Mouse (Mus musculus) hindbrain, embryonic 10.5 days (tissue): ENCODE data around the gene Tsr1. TPM values are rescaled to one million over a fixed set of nuclear protein-coding genes. Genes with fewer than 3 reads are reported as not detected.

Experiments used
- DNase-seq: peaks from one replicate; pipeline ENCODE4 v3.0.0-alpha.2; 2017; ENCODE audit warnings: low spot score
- H3K27ac ChIP-seq: fragments of 300-500 bp; sonication (generic); 2 replicates; pipeline ENCODE4 v1.5.1; 2016; ENCODE audit warnings: mild to moderate bottlenecking, moderate library complexity
- H3K27me3 ChIP-seq: fragments of 300-500 bp; sonication (generic); 2 replicates; pipeline ENCODE4 v1.6.1; 2016; ENCODE audit warnings: mild to moderate bottlenecking; ENCODE audit not compliant: poor library complexity, insufficient read depth, severe bottlenecking
- H3K36me3 ChIP-seq: fragments of 300-500 bp; sonication (generic); 2 replicates; pipeline ENCODE4 v1.6.1; 2016; ENCODE audit warnings: mild to moderate bottlenecking, moderate library complexity
- H3K4me1 ChIP-seq: fragments of 300-500 bp; sonication (generic); replicated peaks from 2 replicates; pipeline ENCODE4 v1.6.1; 2016; ENCODE audit warnings: mild to moderate bottlenecking
- H3K4me3 ChIP-seq: fragments of 300-500 bp; sonication (generic); 2 replicates; pipeline ENCODE4 v1.5.1; 2016; ENCODE audit warnings: mild to moderate bottlenecking, moderate library complexity
- H3K9me3 ChIP-seq: fragments of 300-500 bp; sonication (generic); 2 replicates; pipeline ENCODE4 v1.6.1; 2016; ENCODE audit warnings: mild to moderate bottlenecking, moderate library complexity
- WGBS: fragments of 180-500 bp; shearing (Covaris S2); methylation state at CpG from one replicate; pipeline ENCODE4 v1.1.7; 2016; 5-methylcytosine and 5-hydroxymethylcytosine counted together
- polyA plus RNA-seq: library from polyadenylated mRNA; unstranded; fragments of >200 nt; fragmentation: Nextera tagmentation; extraction: Ambion mirVana; gene quantifications from 2 replicates; pipeline ENCODE4 v1.2.1, GENCODE M21; 2016

The Tsr1 gene
- polyA plus RNA-seq, 1 experiment from 2014 or later = 35.9 TPM

GRCm38 (mm10) chr11:74907850-74908249 is 10.0 kb downstream of the Tsr1 start:
- H3K4me3 ChIP-seq = no peak overlapping the region
- 97% methylated on average over 6 of the region's 6 CpGs for WGBS
- H3K27me3 ChIP-seq = no peaks in the 10 kb centered on the region
- H3K9me3 ChIP-seq = no peaks in the 10 kb centered on the region
- H3K4me1 ChIP-seq = no peaks in the 10 kb centered on the region
- no peak for DNase-seq
- H3K36me3 ChIP-seq = peaks cover 78% of the 10 kb centered on the region
- H3K27ac ChIP-seq = no peak overlapping the region

DNA sequence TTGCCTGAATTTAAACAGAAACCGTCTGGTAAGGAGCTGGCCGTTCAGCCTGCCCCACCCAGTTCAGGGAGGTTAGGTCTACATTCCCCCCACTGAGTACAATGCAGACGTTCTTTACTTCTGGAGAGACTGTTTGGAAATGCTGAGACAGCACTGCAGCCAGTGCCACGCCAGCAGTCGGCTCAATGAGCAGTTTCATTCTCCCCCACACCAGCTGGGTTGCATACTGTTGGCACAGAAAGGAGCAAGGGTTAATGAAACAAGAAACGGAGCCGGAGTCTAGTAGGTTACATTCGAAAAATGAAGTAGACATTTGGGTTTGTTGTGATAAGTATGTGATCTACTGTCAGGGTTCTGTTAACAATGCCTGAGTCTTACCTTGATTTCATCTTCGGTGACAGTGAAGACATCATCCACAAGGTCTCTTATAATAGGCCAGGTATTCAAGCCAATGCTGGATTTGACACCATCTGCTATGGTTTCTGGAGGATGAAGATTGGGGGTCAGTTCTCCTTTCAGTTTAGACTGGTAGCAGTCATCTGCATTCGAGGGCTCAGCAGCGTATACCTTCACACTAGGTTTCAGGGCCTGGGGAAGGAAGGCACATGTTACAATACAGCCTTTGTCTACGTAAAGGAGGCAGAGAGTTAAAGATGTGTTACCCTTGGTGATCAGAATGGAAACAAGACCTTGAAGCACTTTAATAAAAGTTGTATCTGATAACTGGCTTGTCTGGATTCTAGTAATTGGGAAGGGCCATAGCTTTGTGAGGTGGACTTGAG is 10.9 kb downstream of the Tsr1 start:
- Histone ChIP-seq H3K27me3 (no peaks in the 10 kb centered on the region), H3K36me3 (peaks cover 69% of the 10 kb centered on the region), H3K4me1 (no peaks in the 10 kb centered on the region), H3K9me3 (no peaks in the 10 kb centered on the region), H3K4me3 (no peak overlapping the region), H3K27ac (no peak overlapping the region)
- 85% methylated on average over 12 of the region's 12 CpGs for WGBS
- DNase-seq = no peak

- Histone ChIP-seq H3K4me3 (no peak overlapping the region), H3K4me1 (no peaks in the 10 kb centered on the region), H3K27me3 (no peaks in the 10 kb centered on the region), H3K27ac (no peak overlapping the region), H3K36me3 (peaks cover 57% of the 10 kb centered on the region), H3K9me3 (no peaks in the 10 kb centered on the region)
- no peak for DNase-seq
- WGBS = 93% methylated on average over 4 of the region's 4 CpGs
These were observed 12.1 kb downstream of the Tsr1 start for GRCm38 (mm10) chr11:74909978-74910377.

DNA sequence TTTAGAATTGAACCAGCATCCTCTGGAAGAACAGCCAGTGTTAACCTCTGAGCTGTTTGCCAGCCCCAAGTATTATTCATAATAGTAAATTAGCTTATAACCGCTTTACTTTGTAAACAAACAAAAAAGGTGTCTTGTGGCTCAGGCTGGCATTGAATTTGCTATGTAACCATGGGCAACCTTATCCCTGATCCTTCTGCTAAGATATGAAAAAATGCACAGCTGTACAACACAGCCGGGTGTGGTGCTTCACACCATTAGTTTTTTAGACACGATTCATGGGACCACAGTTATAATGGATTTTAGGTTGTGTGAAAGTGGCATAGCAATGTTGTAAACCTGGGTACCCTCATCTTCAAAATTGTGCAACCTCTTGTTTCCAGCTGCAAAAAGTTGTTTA is 14.6 kb downstream of the Tsr1 start:
- H3K27ac ChIP-seq = no peak overlapping the region
- H3K36me3 ChIP-seq = peaks cover 39% of the 10 kb centered on the region
- H3K9me3 ChIP-seq = no peaks in the 10 kb centered on the region
- 90% methylated on average over 3 of the region's 3 CpGs for WGBS
- DNase-seq = no peak
- no peaks in the 10 kb centered on the region for H3K4me1 ChIP-seq
- no peak overlapping the region for H3K4me3 ChIP-seq
- H3K27me3 ChIP-seq = no peaks in the 10 kb centered on the region

DNA sequence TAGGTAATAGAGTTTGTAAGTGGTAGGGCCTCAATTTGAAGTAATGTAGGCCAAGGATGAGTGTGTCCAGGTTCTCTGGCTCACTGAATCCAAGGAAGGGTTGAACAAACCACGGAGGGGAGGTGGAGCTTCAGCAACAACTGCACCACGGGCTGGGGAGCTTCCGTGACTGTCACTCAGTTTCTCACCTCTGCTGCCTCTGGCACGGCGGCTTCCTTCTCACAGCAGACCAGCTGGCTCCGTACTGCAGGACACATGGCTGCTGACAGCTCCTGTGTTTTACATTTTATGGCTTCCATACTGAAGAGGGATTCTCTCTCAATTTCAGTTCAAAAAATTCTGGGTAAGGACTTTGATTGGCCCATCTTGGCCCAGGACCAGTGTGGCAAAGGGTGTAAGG is 21.4 kb downstream of the Tsr1 start:
- no peaks in the 10 kb centered on the region for H3K4me1 ChIP-seq
- no peak for DNase-seq
- no peaks in the 10 kb centered on the region for H3K9me3 ChIP-seq
- 86% methylated on average over 6 of the region's 6 CpGs for WGBS
- no peaks in the 10 kb centered on the region for H3K27me3 ChIP-seq
- no peak overlapping the region for H3K4me3 ChIP-seq
- peaks cover 36% of the 10 kb centered on the region for H3K36me3 ChIP-seq
- no peak overlapping the region for H3K27ac ChIP-seq

DNA sequence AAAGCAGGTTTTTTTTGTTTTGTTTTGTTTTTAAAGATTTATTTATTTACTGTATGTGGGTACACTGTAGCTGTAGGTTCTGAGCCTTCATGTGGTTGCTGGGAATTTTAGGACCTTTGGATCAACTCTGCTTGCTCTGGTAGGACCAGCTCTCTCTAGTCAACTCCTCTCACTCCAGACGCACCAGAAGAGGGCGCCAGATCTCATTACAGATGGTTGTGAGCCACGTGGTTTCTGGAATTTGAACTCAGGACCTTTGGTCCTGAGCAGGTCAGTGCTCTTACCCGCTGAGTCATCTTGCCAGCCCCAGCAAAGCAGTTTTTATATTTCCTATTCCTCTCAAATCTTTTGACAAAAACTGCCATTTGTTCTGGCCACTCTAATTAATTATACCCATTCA is 26.3 kb downstream of the Tsr1 start:
- Histone ChIP-seq H3K4me3 (peak overlapping the region; percentile 94; the same call in 1 of the 2 replicates), H3K9me3 (no peaks in the 10 kb centered on the region), H3K27ac (no peak overlapping the region), H3K27me3 (no peaks in the 10 kb centered on the region), H3K36me3 (peaks cover 16% of the 10 kb centered on the region), H3K4me1 (peaks cover 22% of the 10 kb centered on the region)
- peak; percentile 31 for DNase-seq
- 65% methylated on average over 4 of the region's 4 CpGs for WGBS

DNA sequence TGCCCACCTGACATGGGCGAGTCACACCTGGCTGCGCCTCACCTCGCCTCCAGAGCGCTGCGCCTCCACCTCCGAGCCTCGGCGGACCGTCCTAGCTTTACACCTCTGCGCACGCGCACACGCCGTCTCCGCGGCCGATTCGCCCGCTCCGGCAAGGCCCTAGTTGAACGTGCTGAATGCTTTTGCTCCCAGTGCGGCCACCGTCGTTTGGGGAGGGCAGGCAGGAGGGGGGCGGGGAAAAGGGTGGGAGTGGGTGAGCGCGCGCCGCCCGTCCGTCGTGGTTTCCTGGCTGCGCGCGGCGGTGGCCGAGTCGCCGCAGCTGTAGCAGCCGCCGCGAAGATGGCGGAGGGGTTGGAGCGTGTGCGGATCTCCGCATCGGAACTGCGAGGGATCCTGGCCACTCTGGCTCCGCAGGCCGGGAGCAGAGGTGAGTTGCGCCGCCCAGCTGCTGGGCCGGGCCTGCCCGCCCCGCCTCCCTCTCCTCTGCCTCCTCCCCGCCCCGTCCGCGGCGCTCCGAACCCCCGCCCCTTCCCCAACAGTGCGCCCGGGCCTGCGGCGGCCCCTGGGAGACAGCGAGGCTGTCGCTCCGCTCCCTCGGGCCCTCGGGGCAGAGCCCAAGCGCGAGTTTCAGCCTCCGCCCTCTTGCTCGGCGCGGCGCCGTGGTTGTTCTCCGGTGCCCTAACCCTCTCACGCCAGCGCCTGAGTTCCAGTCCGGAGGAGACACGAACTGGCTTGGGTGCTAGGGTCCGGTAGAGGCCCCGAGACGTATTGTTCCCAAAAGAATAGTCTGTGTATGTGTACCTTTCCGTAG is 27.9 kb downstream of the Tsr1 start, which contains the start of the genes Smg6 and Srr:
Smg6 (plus strand) TSS at position 247 of the 811 bp plus-strand sequence.
Srr (minus strand) TSS at position 372 of the 811 bp plus-strand sequence.
- H3K4me3 ChIP-seq = peak within 1 kb of the TSS; percentile 94
- H3K27ac ChIP-seq = peak within 1 kb of the TSS; percentile 97
- H3K27me3 ChIP-seq = no peaks in the 10 kb centered on the region
- no peaks in the 10 kb centered on the region for H3K9me3 ChIP-seq
- peaks cover 22% of the 10 kb centered on the region for H3K4me1 ChIP-seq
- peak; percentile 98 for DNase-seq
- peaks cover 21% of the 10 kb centered on the region for H3K36me3 ChIP-seq
- WGBS = under 1% methylated on average over 87 of the region's 88 CpGs

DNA sequence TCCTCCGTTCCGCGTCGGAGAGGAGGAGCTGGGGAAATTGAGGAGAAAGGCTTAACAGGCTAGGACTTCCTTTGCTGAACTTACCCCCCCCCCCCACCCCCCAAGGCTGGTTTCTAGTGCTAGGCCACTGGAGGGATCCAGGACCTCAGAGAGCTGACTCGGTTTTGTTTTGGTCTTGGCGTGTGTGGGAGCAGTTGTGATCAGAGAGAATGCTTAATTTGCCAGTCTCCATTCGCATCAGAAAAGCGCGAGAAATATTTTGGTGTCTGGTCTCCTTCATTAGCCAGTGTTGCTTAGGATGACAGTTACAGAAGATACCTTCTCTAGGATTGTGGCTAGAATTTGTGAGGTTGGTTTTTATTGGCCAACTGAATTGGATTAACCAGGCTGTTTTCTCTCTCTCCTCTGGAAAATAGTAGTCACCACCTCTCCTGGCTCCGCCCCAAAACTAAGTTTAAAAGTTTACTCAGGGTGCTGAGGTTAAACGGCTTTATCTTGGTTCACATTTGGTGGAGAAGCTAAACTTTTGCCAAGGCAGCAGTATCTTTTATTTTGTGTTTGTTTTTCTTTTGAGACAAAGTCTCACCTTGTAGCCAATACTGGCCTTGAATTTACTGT is 28.6 kb downstream of the Tsr1 start:
- Histone ChIP-seq H3K4me1 (peaks cover 22% of the 10 kb centered on the region), H3K27me3 (no peaks in the 10 kb centered on the region), H3K9me3 (no peaks in the 10 kb centered on the region), H3K27ac (peak overlapping the region; percentile 97), H3K36me3 (peaks cover 28% of the 10 kb centered on the region), H3K4me3 (peak overlapping the region; percentile 94)
- 9% methylated on average over 11 of the region's 11 CpGs for WGBS
- no peak for DNase-seq

- Histone ChIP-seq H3K27ac (no peak overlapping the region), H3K9me3 (no peaks in the 10 kb centered on the region), H3K36me3 (peaks cover 36% of the 10 kb centered on the region), H3K27me3 (no peaks in the 10 kb centered on the region), H3K4me1 (peaks cover 22% of the 10 kb centered on the region), H3K4me3 (no peak overlapping the region; the same call in 1 of the 2 replicates)
- WGBS = 94% methylated on average over 2 of the region's 2 CpGs
- no peak for DNase-seq
These were observed 29.4 kb downstream of the Tsr1 start for GRCm38 (mm10) chr11:74927236-74927725.

DNA sequence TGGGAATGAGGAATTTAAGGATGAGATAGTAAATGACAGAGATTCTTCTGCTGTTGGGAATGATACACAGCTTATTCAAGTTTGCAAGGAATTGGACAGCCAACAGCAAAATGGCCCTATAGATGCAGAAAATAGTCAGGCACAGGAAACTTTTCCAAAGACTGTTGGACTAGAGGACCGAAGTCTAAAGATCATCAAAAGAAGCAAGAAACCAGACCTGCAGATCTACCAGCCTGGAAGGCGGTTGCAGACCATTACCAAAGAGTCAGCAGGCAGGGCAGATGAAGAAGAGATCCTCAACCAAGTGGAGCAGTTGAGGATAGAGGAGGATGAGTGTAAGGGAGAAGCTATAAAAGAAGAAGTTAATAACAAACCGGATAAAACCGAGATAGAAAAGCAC is 31.2 kb downstream of the Tsr1 start:
- Histone ChIP-seq H3K4me1 (peaks cover 22% of the 10 kb centered on the region), H3K27ac (no peak overlapping the region), H3K36me3 (peaks cover 54% of the 10 kb centered on the region)

DNA sequence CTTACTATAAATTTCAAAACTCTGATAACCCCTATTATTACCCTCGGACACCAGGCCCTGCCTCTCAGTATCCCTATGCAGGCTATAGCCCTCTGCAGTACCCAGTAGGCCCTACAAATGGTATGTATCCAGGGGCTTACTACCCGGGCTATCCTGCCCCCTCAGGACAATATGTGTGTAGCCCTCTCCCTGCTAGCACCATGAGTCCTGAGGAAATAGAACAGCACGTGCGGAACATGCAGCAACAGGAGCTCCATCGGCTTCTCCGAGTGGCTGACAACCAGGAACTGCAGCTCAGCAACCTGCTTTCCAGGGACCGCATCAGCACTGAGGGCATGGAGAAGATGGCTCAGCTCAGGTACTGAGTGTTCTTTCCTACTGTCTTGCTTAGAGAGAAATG is 32.5 kb downstream of the Tsr1 start:
- Histone ChIP-seq H3K4me1 (peaks cover 15% of the 10 kb centered on the region), H3K27me3 (no peaks in the 10 kb centered on the region), H3K4me3 (no peak overlapping the region), H3K27ac (no peak overlapping the region), H3K9me3 (no peaks in the 10 kb centered on the region), H3K36me3 (peaks cover 67% of the 10 kb centered on the region)
- WGBS = 92% methylated on average over 7 of the region's 7 CpGs
- no peak for DNase-seq

More for the DNA sequence above, 31.2 kb downstream of the Tsr1 start:
- WGBS = 79% methylated on average over 4 of the region's 4 CpGs
- Histone ChIP-seq H3K4me3 (no peak overlapping the region), H3K9me3 (no peaks in the 10 kb centered on the region), H3K27me3 (no peaks in the 10 kb centered on the region)
- DNase-seq = no peak

GRCm38 (mm10) chr11:74946348-74946747 is 48.5 kb downstream of the Tsr1 start:
- Histone ChIP-seq H3K36me3 (peaks cover 83% of the 10 kb centered on the region), H3K4me1 (no peaks in the 10 kb centered on the region), H3K9me3 (no peaks in the 10 kb centered on the region), H3K27ac (no peak overlapping the region), H3K4me3 (no peak overlapping the region), H3K27me3 (no peaks in the 10 kb centered on the region)
- DNase-seq = no peak
- WGBS = 84% methylated on average over 3 of the region's 3 CpGs
